Mouse (Mus musculus) small intestine, adult 2 months (tissue): Measurements from ENCODE around the gene Foxp1.

Source experiments
- CTCF ChIP-seq: fragments of 200-500 bp; IDR thresholded peaks from 2 replicates; pipeline ENCODE4 v1.5.1; 2012; ENCODE audit warnings: low read depth, mild to moderate bottlenecking, control low read depth, inconsistent platforms, low read length, moderate library complexity, mixed read lengths; ENCODE audit not compliant: insufficient replicate concordance, insufficient read length; ENCODE audit errors: extremely low read depth
- POLR2A ChIP-seq: fragments of 200-500 bp; IDR thresholded peaks from 2 replicates; pipeline ENCODE4 v1.6.1; 2012; ENCODE audit warnings: low read depth, mild to moderate bottlenecking, control low read depth, inconsistent platforms, low read length, moderate library complexity

- TF ChIP-seq POLR2A (no peak), CTCF (no peak)
These were observed 441.3 kb downstream of the Foxp1 start for GRCm38 (mm10) chr6:99081259-99081658.
